Mouse (Mus musculus) telencephalon, adult 2 months (tissue): ENCODE results near the gene Mrps2.

ENCODE experiments used
- DNase-seq: peaks from one replicate; pipeline ENCODE4 v3.0.0-alpha.2; 2011; ENCODE audit warnings: low read depth, low spot score

The Mrps2 gene

GRCm38 (mm10) chr2:28520581-28520980, 52.7 kb downstream of the Mrps2 start:
- no peak for DNase-seq
